Mouse (Mus musculus): ENCODE results near the gene Tacstd2.

DNA sequence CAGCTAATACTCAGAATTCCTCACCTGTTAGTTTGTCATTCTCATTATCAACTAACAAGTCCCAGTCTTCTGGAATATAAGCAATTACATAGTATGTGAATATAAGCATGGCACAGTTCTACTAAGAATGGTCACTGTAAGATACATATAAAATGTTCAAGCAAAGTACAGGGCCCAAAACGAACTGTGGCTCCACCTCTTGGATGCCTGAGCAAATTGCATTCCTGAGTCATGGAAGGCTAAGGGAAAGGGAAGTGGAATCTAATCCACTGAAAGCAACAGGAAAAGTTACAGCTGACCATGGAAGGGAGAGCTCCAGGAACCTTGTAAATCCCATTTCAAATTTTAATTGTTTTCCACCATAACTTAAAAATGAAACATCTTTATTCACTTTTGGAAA lies 14.0 kb upstream of the Tacstd2 start:
- no peak for TF ChIP-seq CTCF (IDR thresholded peaks at IDR 0.05; ENCODE audit: extremely low read depth, insufficient read length, insufficient replicate concordance, low read depth, low read length)
- TF ChIP-seq POLR2A (IDR thresholded peaks at IDR 0.05; ENCODE audit: low read depth, low read length) = no peak
